Comparison of ENCODE assay signal across 8 mouse cellular contexts in genomic region chr17:56139858-56140595, GRCm38 (mm10). TPM values are rescaled to one million over a fixed set of nuclear protein-coding genes. Genes with fewer than 3 reads are reported as not detected.
DNase-seq lines count a peak whose midpoint lies in the region; ATAC-seq and TF ChIP-seq lines count a peak whose summit lies in the region.

Gene Sema6b, minus strand, starts transcription at chr17:56140343.

- WGBS in heart, embryonic 13.5 days, result 1% methylated on average over 77 of the region's 79 CpGs

- H3K27ac ChIP-seq in ES-E14 (ENCODE audit: insufficient read depth, low read depth, low read length, poor library complexity, severe bottlenecking), result no peak within 1 kb of the TSS
- H3K27ac ChIP-seq in heart, embryonic 13.5 days (replicated peaks), result no peak within 1 kb of the TSS

- peaks cover 89% of the 10 kb centered on the region for H3K27me3 ChIP-seq in heart, embryonic 13.5 days (replicated peaks)

- H3K36me3 ChIP-seq in ES-E14 (ENCODE audit: control insufficient read depth, insufficient read depth, low read length, poor library complexity, severe bottlenecking), result no peaks in the 10 kb centered on the region
- no peaks in the 10 kb centered on the region for H3K36me3 ChIP-seq in heart, embryonic 13.5 days

- no peak for ATAC-seq in heart, embryonic 13.5 days (ENCODE audit: extremely low read depth, insufficient number of reproducible peaks, low FRiP score, low TSS enrichment)

- no peaks in the 10 kb centered on the region for H3K9me3 ChIP-seq in ES-E14 (ENCODE audit: control insufficient read depth, insufficient read depth, low read depth, low read length)
- H3K9me3 ChIP-seq in heart, embryonic 13.5 days, result no peaks in the 10 kb centered on the region

- H3K4me3 ChIP-seq in ES-E14 (ENCODE audit: insufficient read depth in 1 of 2, low read depth in 1 of 2, low read length in 2 of 2, poor library complexity in 1 of 2, severe bottlenecking in 1 of 2), result peak within 1 kb of the TSS; percentile 71 to 87
- H3K4me3 ChIP-seq in heart, embryonic 13.5 days, result peak within 1 kb of the TSS; percentile 66

- H3K4me2 ChIP-seq in heart, embryonic 13.5 days, result peak within 1 kb of the TSS; percentile 98

- in situ Hi-C loops in ES-E14 (cut with MboI; ENCODE audit: low sequenced_read_pairs in 2 of 2, unreplicated experiment in 2 of 2), result no loop called here

- no peak within 1 kb of the TSS; the same call in 1 of the 2 replicates for H3K9ac ChIP-seq in ES-E14 (ENCODE audit: insufficient read depth, low read depth, low read length, poor library complexity, severe bottlenecking)
- H3K9ac ChIP-seq in heart, embryonic 13.5 days, result peak within 1 kb of the TSS; percentile 75

- peak; percentile 44 to 45 for DNase-seq in B cell, adult 2 months
- no peak for DNase-seq in ES-E14 (ENCODE audit: low read depth, low spot score)
- peak; percentile 78 for DNase-seq in embryo, embryonic 10 days (ENCODE audit: low spot score)
- DNase-seq in layer of hippocampus, adult 8-10 months (ENCODE audit: low spot score in 2 of 2), result peak in 1 of 2 experiments; percentile 74
- peak; percentile 59 for DNase-seq in lung, postnatal 14 days
- DNase-seq in right cerebral cortex, postnatal 25 days, result peak; percentile 86
- no peak for DNase-seq in urinary bladder, adult 18-20 months (ENCODE audit: low spot score in 2 of 2)

- H3K4me1 ChIP-seq in ES-E14 (ENCODE audit: control insufficient read depth in 2 of 2, insufficient read depth in 2 of 2, low read length in 2 of 2, poor library complexity in 1 of 2), result peaks cover 0 to 8% of the 10 kb centered on the region in 2 experiments; a peak in 1 of 4 replicates
- peaks cover 27% of the 10 kb centered on the region for H3K4me1 ChIP-seq in heart, embryonic 13.5 days

TF ChIP-seq in ES-E14, 5 proteins besides CTCF, POLR2A, EP300 and RAD21:
- TF ChIP-seq ZNF384 (IDR thresholded peaks at IDR 0.05; ENCODE audit: low read depth, low read length) (no peak), CHD2 (IDR thresholded peaks at IDR 0.05; ENCODE audit: low read depth, low read length) (no peak), HCFC1 (IDR thresholded peaks at IDR 0.05; ENCODE audit: borderline replicate concordance, insufficient read depth, low read length) (no peak), MAFK (IDR thresholded peaks at IDR 0.05; ENCODE audit: insufficient read depth, low read depth, low read length) (no peak), ZC3H11A (IDR thresholded peaks at IDR 0.05; ENCODE audit: borderline replicate concordance, low read depth, low read length) (no peak)

RNA-seq across cellular contexts. Expression of gene Sema6b, which starts in this region (rescaled TPM):
- total RNA-seq in ES-E14 (2012; rRNA removed), result 2.9 and 7.1 TPM in 2 replicates
- polyA plus RNA-seq in heart, embryonic 13.5 days (2015; fragmentation: Nextera tagmentation; extraction: Ambion mirVana), result 0.55 and 0.59 TPM in 2 replicates
- 100 to 1,000 TPM; 116 to 118 (median 117) TPM for total RNA-seq in layer of hippocampus, adult 8-10 months (2022)

Comparison
In these comparisons a context has a peak if more than half of its experiments do, and no peak if none do; other contexts are left out.
1. RNA of gene Sema6b (total RNA-seq): 116 to 118 TPM in layer of hippocampus, adult 8-10 months; 2.9 to 7.1 TPM in ES-E14; every median in the first group is over 10 times any median in the second.
2. DNase-seq: peak in B cell, adult 2 months (2 of 2), embryo, embryonic 10 days (single experiment), lung, postnatal 14 days (single experiment) and right cerebral cortex, postnatal 25 days (single experiment); none in ES-E14 (single experiment) and urinary bladder, adult 18-20 months (0 of 2).